Mouse (Mus musculus) liver, postnatal 0 days (tissue): ENCODE data around the gene Cwc22. TPM values are rescaled to one million over a fixed set of nuclear protein-coding genes. Genes with fewer than 3 reads are reported as not detected.

Experiments
- ATAC-seq: fragments of 200-750 bp; cut with Nextera tagmentation; 2 replicates; pipeline ENCODE4 v1.8.0; 2017; ENCODE audit warnings: mild to moderate bottlenecking, moderate library complexity
- DNase-seq: peaks from one replicate; pipeline ENCODE4 v3.0.0-alpha.2; 2016
- H3K27ac ChIP-seq: fragments of 300-500 bp; sonication (generic); 2 replicates; pipeline ENCODE4 v1.5.1; 2014; ENCODE audit warnings: antibody characterized with exemption, moderate library complexity, mild to moderate bottlenecking, low read depth
- H3K27me3 ChIP-seq: fragments of 300-500 bp; sonication (generic); 2 replicates; pipeline ENCODE4 v1.6.1; 2014; ENCODE audit warnings: low read length, control low read depth, mixed read lengths; ENCODE audit not compliant: insufficient read depth
- H3K36me3 ChIP-seq: fragments of 300-500 bp; sonication (generic); replicated peaks from 2 replicates; pipeline ENCODE4 v1.6.1; 2014; ENCODE audit warnings: mild to moderate bottlenecking, control low read depth, low read length, moderate library complexity, mixed read lengths; ENCODE audit not compliant: insufficient read depth
- H3K4me1 ChIP-seq: fragments of 300-500 bp; sonication (generic); 2 replicates; pipeline ENCODE4 v1.6.1; 2014; ENCODE audit warnings: antibody characterized with exemption, mild to moderate bottlenecking, control low read depth; ENCODE audit not compliant: insufficient read depth
- H3K4me2 ChIP-seq: fragments of 300-500 bp; sonication (generic); 2 replicates; pipeline ENCODE4 v1.6.1; 2014; ENCODE audit warnings: low read depth, mild to moderate bottlenecking, low read length, moderate library complexity, mixed read lengths
- H3K4me3 ChIP-seq: fragments of 300-500 bp; sonication (generic); 2 replicates; pipeline ENCODE4 v1.5.1; 2014; ENCODE audit warnings: low read depth, low read length
- H3K9ac ChIP-seq: fragments of 300-500 bp; sonication (generic); replicated peaks from 2 replicates; pipeline ENCODE4 v1.6.1; 2014; ENCODE audit warnings: mild to moderate bottlenecking, moderate library complexity
- H3K9me3 ChIP-seq: fragments of 300-500 bp; sonication (generic); 2 replicates; pipeline ENCODE4 v1.6.1; 2016; ENCODE audit warnings: mild to moderate bottlenecking, control low read depth, low read length, mixed read lengths
- CTCF ChIP-seq: sonication (generic); IDR thresholded peaks from 2 replicates; pipeline ENCODE4 v1.5.1; 2016; ENCODE audit warnings: antibody characterized with exemption, low read depth
- EP300 ChIP-seq: IDR thresholded peaks from 2 replicates; pipeline ENCODE4 v1.6.1; 2016; ENCODE audit warnings: antibody characterized with exemption, low read depth, mild to moderate bottlenecking
- WGBS: fragments of 180-500 bp; shearing (Covaris S2); extraction: QIAGEN DNeasy Blood & Tissue Kit; methylation state at CpG from one replicate; pipeline ENCODE4 v1.1.7; 2014; ENCODE audit not compliant: insufficient replicate concordance; 5-methylcytosine and 5-hydroxymethylcytosine counted together
- polyA plus RNA-seq: library from polyadenylated mRNA; unstranded; fragments of >200 nt; fragmentation: Nextera tagmentation; extraction: Ambion mirVana; gene quantifications from 2 replicates; pipeline ENCODE4 v1.2.1, GENCODE M21; 2015

The Cwc22 gene
- polyA plus RNA-seq, 1 experiment from 2014 or later = 9.0 TPM

GRCm38 (mm10) chr2:77948126-77948525 is 2.0 kb upstream of the Cwc22 start:
- no peak for TF ChIP-seq CTCF
- no peak for TF ChIP-seq EP300
- Histone ChIP-seq H3K4me2 (no peak overlapping the region), H3K9ac (no peak overlapping the region), H3K9me3 (no peaks in the 10 kb centered on the region), H3K4me1 (peaks cover 13% of the 10 kb centered on the region), H3K27me3 (no peaks in the 10 kb centered on the region), H3K4me3 (no peak overlapping the region), H3K27ac (no peak overlapping the region), H3K36me3 (no peaks in the 10 kb centered on the region)
- DNase-seq (no peak), ATAC-seq (no peak)
- 67% methylated on average over 1 of the region's 1 CpGs for WGBS

GRCm38 (mm10) chr2:77947161-77947870 is 1.1 kb upstream of the Cwc22 start:
- H3K4me3 ChIP-seq = no peak overlapping the region
- DNase-seq (no peak), ATAC-seq (no peak)
- TF ChIP-seq EP300 = no peak
- no peak for TF ChIP-seq CTCF
- H3K4me2 ChIP-seq = no peak overlapping the region
- no peak overlapping the region for H3K27ac ChIP-seq
- peaks cover 13% of the 10 kb centered on the region for H3K4me1 ChIP-seq
- no peak overlapping the region for H3K9ac ChIP-seq
- no peaks in the 10 kb centered on the region for H3K36me3 ChIP-seq
- H3K27me3 ChIP-seq = no peaks in the 10 kb centered on the region
- 63% methylated on average over 3 of the region's 3 CpGs for WGBS
- H3K9me3 ChIP-seq = no peaks in the 10 kb centered on the region

- ATAC-seq = no peak
- peaks cover 13% of the 10 kb centered on the region for H3K4me1 ChIP-seq
- H3K4me2 ChIP-seq = peak overlapping the region; percentile 76
- no peaks in the 10 kb centered on the region for H3K27me3 ChIP-seq
- no peak for DNase-seq
- 29% methylated on average over 8 of the region's 8 CpGs for WGBS
- H3K9me3 ChIP-seq = no peaks in the 10 kb centered on the region
- peak overlapping the region; percentile 94 for H3K9ac ChIP-seq
- no peak overlapping the region for H3K27ac ChIP-seq
- H3K4me3 ChIP-seq = peak overlapping the region; percentile 93
- no peaks in the 10 kb centered on the region for H3K36me3 ChIP-seq
- TF ChIP-seq CTCF = no peak
- TF ChIP-seq EP300 = no peak
Observed at GRCm38 (mm10) chr2:77944860-77945595, 1.1 kb downstream of the Cwc22 start.

- Histone ChIP-seq H3K27ac (no peak overlapping the region), H3K9me3 (no peaks in the 10 kb centered on the region), H3K4me3 (no peak overlapping the region), H3K9ac (no peak overlapping the region), H3K4me1 (peaks cover 13% of the 10 kb centered on the region), H3K27me3 (no peaks in the 10 kb centered on the region), H3K4me2 (no peak overlapping the region), H3K36me3 (no peaks in the 10 kb centered on the region)
- DNase-seq = no peak
- TF ChIP-seq CTCF (no peak), EP300 (no peak)
- no peak for ATAC-seq
- WGBS = 90% methylated on average over 5 of the region's 5 CpGs
Observed at GRCm38 (mm10) chr2:77944281-77944680, 1.9 kb downstream of the Cwc22 start.

GRCm38 (mm10) chr2:77941944-77942343 is 4.2 kb downstream of the Cwc22 start:
- 82% methylated on average over 2 of the region's 2 CpGs for WGBS
- Histone ChIP-seq H3K9ac (no peak overlapping the region), H3K4me3 (no peak overlapping the region), H3K4me1 (peaks cover 13% of the 10 kb centered on the region), H3K4me2 (no peak overlapping the region), H3K27me3 (no peaks in the 10 kb centered on the region), H3K27ac (no peak overlapping the region), H3K9me3 (no peaks in the 10 kb centered on the region), H3K36me3 (0 out of 2 replicates have a peak, but pooled peaks cover 2% of the 10 kb centered on the region)
- DNase-seq (no peak), ATAC-seq (no peak)
- TF ChIP-seq EP300 (no peak), CTCF (no peak)

GRCm38 (mm10) chr2:77938317-77938716 is 7.9 kb downstream of the Cwc22 start:
- DNase-seq = no peak
- no peak for TF ChIP-seq CTCF
- TF ChIP-seq EP300 = no peak
- Histone ChIP-seq H3K9ac (no peak overlapping the region), H3K27me3 (no peaks in the 10 kb centered on the region), H3K27ac (no peak overlapping the region), H3K4me2 (no peak overlapping the region), H3K4me1 (no peaks in the 10 kb centered on the region), H3K4me3 (no peak overlapping the region), H3K36me3 (peaks cover 22% of the 10 kb centered on the region), H3K9me3 (no peaks in the 10 kb centered on the region)
- no peak for ATAC-seq
- WGBS = 81% methylated on average over 4 of the region's 4 CpGs
